Mouse (Mus musculus) NIH3T3 (cell line): ENCODE measurements at regions not wholly inside any gene's neighbourhood (a gene's known extent, or its start where the extent isn't known, plus 50 kb on each side); places are given as distances from the start of the nearest gene placed in this dataset.

Experiments
- DNase-seq: peaks from one replicate; pipeline ENCODE4 v3.0.0-alpha.2; 2012; ENCODE audit warnings: low read depth

DNA sequence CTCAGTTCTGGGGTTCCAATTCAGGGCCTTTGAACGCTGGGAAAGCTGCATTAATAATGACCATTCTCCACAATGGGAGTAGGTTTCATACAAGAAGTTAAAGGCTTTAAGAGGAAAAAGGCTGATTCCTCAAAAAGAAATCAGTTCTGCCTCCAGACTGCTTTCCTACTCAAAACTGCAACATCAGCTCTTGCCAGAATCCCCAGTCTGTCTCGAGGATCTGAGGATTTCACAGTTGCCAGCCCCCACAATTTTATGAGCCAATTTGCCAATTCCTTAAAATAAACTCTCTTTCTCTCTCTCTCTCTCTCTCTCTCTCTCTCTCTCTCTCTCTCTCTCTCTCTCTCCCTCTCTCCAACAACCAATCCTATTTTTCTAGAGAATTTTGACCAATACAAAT, 51.3 kb upstream of the Nhs start:
- DNase-seq: no peak
